Mouse (Mus musculus) kidney, postnatal 0 days (tissue): Measurements from ENCODE around the gene Blvrb. TPM values are rescaled to one million over a fixed set of nuclear protein-coding genes. Genes with fewer than 3 reads are reported as not detected.

Experiments
- ATAC-seq: fragments of 200-750 bp; cut with Nextera tagmentation; replicated peaks from 2 replicates; pipeline ENCODE4 v1.8.0; 2017; ENCODE audit warnings: low read depth, moderate number of reproducible peaks, moderate TSS enrichment, moderate library complexity; ENCODE audit not compliant: low FRiP score
- DNase-seq: peaks from one replicate; pipeline ENCODE4 v3.0.0-alpha.2; 2016; ENCODE audit warnings: low spot score
- H3K27ac ChIP-seq: fragments of 300-500 bp; sonication (generic); 2 replicates; pipeline ENCODE4 v1.5.1; 2014; ENCODE audit warnings: mild to moderate bottlenecking
- H3K27me3 ChIP-seq: fragments of 300-500 bp; sonication (generic); 2 replicates; pipeline ENCODE4 v1.6.1; 2014; ENCODE audit warnings: low read length, mixed read lengths; ENCODE audit not compliant: insufficient read depth
- H3K36me3 ChIP-seq: fragments of 300-500 bp; sonication (generic); 2 replicates; pipeline ENCODE4 v1.6.1; 2014; ENCODE audit warnings: low read length, mixed read lengths; ENCODE audit not compliant: insufficient read depth
- H3K4me1 ChIP-seq: fragments of 300-500 bp; sonication (generic); replicated peaks from 2 replicates; pipeline ENCODE4 v1.6.1; 2014; ENCODE audit warnings: antibody characterized with exemption, low read length, mixed read lengths; ENCODE audit not compliant: insufficient read depth
- H3K4me2 ChIP-seq: fragments of 300-500 bp; sonication (generic); 2 replicates; pipeline ENCODE4 v1.6.1; 2014; ENCODE audit warnings: mild to moderate bottlenecking, low read length, moderate library complexity, mixed read lengths
- H3K4me3 ChIP-seq: fragments of 300-500 bp; sonication (generic); replicated peaks from 2 replicates; pipeline ENCODE4 v1.5.1; 2014; ENCODE audit warnings: low read depth, low read length
- H3K9ac ChIP-seq: fragments of 300-500 bp; sonication (generic); 2 replicates; pipeline ENCODE4 v1.6.1; 2014; ENCODE audit warnings: low read depth, low read length
- H3K9me3 ChIP-seq: fragments of 300-500 bp; sonication (generic); replicated peaks from 2 replicates; pipeline ENCODE4 v1.6.1; 2016; ENCODE audit warnings: low read length, inconsistent platforms, mixed read lengths
- CTCF ChIP-seq: IDR thresholded peaks from 2 replicates; pipeline ENCODE4 v1.5.1; 2016; ENCODE audit warnings: antibody characterized with exemption, low read depth, mild to moderate bottlenecking, moderate library complexity
- WGBS: fragments of 180-500 bp; shearing (Covaris S2); extraction: QIAGEN DNeasy Blood & Tissue Kit; methylation state at CpG from one replicate; pipeline ENCODE4 v1.1.7; 2014; 5-methylcytosine and 5-hydroxymethylcytosine counted together
- polyA plus RNA-seq: library from polyadenylated mRNA; unstranded; fragments of >200 nt; fragmentation: Nextera tagmentation; extraction: Ambion mirVana; gene quantifications from 2 replicates; pipeline ENCODE4 v1.2.1, GENCODE M21; 2015

The Blvrb gene
- polyA plus RNA-seq, 1 experiment from 2014 or later = 40.1 TPM

DNA sequence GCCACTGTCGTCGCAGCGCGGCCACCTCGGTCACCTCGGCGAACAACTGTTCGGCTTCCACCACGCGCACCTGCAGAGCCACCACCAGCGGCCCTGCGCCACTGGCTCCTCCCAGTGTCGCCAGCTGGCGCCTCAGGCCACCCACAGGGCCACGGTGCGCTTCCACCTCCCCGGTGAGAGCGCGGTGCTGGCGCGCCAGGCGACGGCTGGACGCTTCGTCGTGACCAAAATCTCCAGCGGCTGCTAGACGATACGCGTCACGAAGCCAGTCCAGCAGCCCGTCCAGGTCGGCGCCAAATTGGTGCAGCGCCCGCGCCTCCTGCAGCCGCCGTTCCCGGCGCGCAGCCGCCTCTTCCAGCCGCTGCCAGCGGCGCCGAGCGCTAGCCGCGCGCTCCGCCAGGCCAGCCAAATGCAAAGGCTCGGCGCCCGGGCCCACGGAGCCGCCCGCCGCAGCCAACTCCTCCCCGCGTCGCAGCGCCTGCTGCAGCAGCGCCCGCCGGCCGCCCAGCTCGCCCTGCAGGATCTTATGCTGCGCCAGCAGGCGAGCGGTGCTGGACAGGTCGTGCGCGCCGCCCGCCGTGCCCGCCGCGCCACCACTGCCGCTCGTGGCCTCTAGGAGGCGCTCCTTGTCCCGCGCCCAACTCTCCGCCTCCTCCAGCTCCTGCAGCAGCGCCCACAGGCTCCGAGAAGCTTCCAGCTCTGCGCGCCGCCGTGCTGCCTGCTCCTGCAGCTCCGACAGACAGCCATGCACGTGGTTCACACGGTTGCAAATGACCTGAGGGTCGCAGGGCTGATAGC is 39.2 kb upstream of the Blvrb start:
- Histone ChIP-seq H3K4me2 (peak overlapping the region; percentile 80), H3K4me1 (no peaks in the 10 kb centered on the region; the same call in 1 of the 2 replicates), H3K27ac (no peak overlapping the region), H3K27me3 (peaks cover 57% of the 10 kb centered on the region), H3K9me3 (no peaks in the 10 kb centered on the region), H3K4me3 (peak overlapping the region; percentile 40), H3K36me3 (no peaks in the 10 kb centered on the region), H3K9ac (no peak overlapping the region)
- ATAC-seq (peak; percentile 82), DNase-seq (peak; percentile 76)
- peak; percentile 71 for TF ChIP-seq CTCF
- WGBS = under 1% methylated on average over 95 of the region's 96 CpGs

DNA sequence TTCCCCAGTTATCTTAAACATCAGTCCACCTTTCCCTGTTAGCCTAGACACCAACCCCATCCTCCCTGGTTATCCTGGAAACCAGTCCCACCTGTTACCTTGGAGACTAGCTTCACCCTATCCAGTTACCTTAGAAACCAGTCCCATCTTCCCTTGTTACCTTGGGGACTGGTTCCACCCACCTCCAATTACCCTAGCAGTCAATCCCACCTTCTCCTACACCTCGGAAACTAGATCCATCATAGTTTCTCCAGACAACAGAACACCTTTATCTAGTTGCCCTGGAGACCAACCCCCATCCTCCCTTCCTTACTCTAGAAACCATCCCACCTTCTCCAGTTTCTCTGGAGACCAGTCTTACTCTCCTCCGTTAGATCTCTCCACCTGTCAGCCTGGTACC is 30.6 kb upstream of the Blvrb start:
- 47% methylated on average over 2 of the region's 2 CpGs for WGBS
- Histone ChIP-seq H3K4me1 (no peaks in the 10 kb centered on the region), H3K36me3 (no peaks in the 10 kb centered on the region), H3K9ac (no peak overlapping the region), H3K4me2 (no peak overlapping the region), H3K27ac (no peak overlapping the region), H3K4me3 (no peak overlapping the region), H3K9me3 (no peaks in the 10 kb centered on the region), H3K27me3 (no peaks in the 10 kb centered on the region)
- ATAC-seq = no peak
- no peak for TF ChIP-seq CTCF
- no peak for DNase-seq

DNA sequence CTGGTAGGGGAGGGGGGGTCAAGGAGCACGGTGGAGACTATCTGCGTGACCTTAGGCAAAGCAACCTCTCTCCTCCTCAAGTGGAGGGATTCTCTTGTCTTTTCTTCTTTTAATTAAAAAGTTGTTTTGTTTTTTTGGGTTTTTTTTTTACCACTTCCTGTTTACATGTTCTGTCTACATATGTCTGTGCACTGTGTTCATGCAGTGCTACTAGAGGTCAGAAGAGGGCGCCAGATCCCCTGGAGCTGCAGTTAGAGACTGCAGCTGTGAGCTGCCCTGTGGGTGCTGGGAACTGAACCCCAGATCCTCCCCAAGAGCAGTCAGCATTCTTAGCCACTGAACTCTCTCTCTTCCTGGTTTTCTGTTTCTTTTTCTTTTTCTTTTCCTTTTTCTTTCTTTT is 28.7 kb upstream of the Blvrb start:
- ATAC-seq (no peak), DNase-seq (no peak)
- 83% methylated on average over 3 of the region's 3 CpGs for WGBS
- Histone ChIP-seq H3K9me3 (no peaks in the 10 kb centered on the region), H3K36me3 (no peaks in the 10 kb centered on the region), H3K27me3 (no peaks in the 10 kb centered on the region), H3K9ac (no peak overlapping the region), H3K4me1 (no peaks in the 10 kb centered on the region), H3K27ac (no peak overlapping the region), H3K4me2 (no peak overlapping the region), H3K4me3 (no peak overlapping the region)
- peak; percentile 45 for TF ChIP-seq CTCF

GRCm38 (mm10) chr7:27423556-27424326 is 24.0 kb upstream of the Blvrb start:
- 73% methylated on average over 12 of the region's 12 CpGs for WGBS
- TF ChIP-seq CTCF = no peak
- H3K4me1 ChIP-seq = no peaks in the 10 kb centered on the region
- DNase-seq (no peak), ATAC-seq (no peak)
- H3K4me2 ChIP-seq = no peak overlapping the region
- no peak overlapping the region for H3K4me3 ChIP-seq
- H3K9ac ChIP-seq = no peak overlapping the region
- H3K27ac ChIP-seq = no peak overlapping the region
- no peaks in the 10 kb centered on the region for H3K27me3 ChIP-seq
- no peaks in the 10 kb centered on the region for H3K36me3 ChIP-seq
- H3K9me3 ChIP-seq = no peaks in the 10 kb centered on the region

DNA sequence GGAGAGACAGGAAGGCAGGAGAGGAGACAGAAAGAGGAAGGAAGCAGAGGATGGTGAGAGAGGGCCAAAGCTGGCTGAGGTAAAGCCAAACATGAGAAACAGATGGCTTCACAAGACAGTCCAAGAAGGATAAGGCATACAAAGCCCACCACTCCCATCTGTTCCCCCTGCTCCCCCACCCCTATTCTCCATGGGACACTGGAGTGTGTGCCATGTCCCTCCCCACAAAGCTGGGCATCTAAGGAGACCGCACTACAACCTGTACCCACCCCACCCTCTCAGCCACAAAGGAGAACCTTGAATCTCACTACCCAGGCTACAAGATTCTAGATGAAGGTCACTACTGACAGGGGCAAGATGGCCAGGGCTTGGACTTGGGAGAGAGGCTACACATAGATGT is 20.4 kb upstream of the Blvrb start:
- no peaks in the 10 kb centered on the region for H3K4me1 ChIP-seq
- H3K9ac ChIP-seq = no peak overlapping the region
- H3K36me3 ChIP-seq = no peaks in the 10 kb centered on the region
- H3K27ac ChIP-seq = no peak overlapping the region
- no peak overlapping the region for H3K4me2 ChIP-seq
- no peak overlapping the region for H3K4me3 ChIP-seq
- ATAC-seq = no peak
- no peaks in the 10 kb centered on the region; the same call in 1 of the 2 replicates for H3K9me3 ChIP-seq
- TF ChIP-seq CTCF = no peak
- no peak for DNase-seq
- WGBS = 95% methylated on average over 1 of the region's 1 CpGs
- H3K27me3 ChIP-seq = no peaks in the 10 kb centered on the region

GRCm38 (mm10) chr7:27428002-27428401 is 19.8 kb upstream of the Blvrb start:
- no peak for TF ChIP-seq CTCF
- Histone ChIP-seq H3K27ac (no peak overlapping the region), H3K36me3 (no peaks in the 10 kb centered on the region), H3K4me1 (no peaks in the 10 kb centered on the region), H3K9me3 (no peaks in the 10 kb centered on the region; the same call in 1 of the 2 replicates), H3K4me2 (no peak overlapping the region), H3K27me3 (no peaks in the 10 kb centered on the region), H3K4me3 (no peak overlapping the region), H3K9ac (no peak overlapping the region)
- ATAC-seq = no peak
- WGBS = 76% methylated on average over 11 of the region's 11 CpGs
- no peak for DNase-seq
